Mouse (Mus musculus) heart, postnatal 4 days (tissue): ENCODE measurements around the gene Tubgcp6. TPM values are rescaled to one million over a fixed set of nuclear protein-coding genes. Genes with fewer than 3 reads are reported as not detected.

Experiments used
- DNase-seq: peaks from one replicate; pipeline ENCODE4 v3.0.0; 2021
- microRNA-seq, 2 experiments: library from miRNA; unstranded; fragments of <30 nt; microRNA quantifications; one replicate each; pipeline ENCODE4 v1.2.0; 2021 to 2022
- total RNA-seq, 2 experiments: library from RNA; stranded (reverse); gene quantifications; 2 replicates each; pipeline ENCODE4 v1.2.3; 2021

Tubgcp6 gene
- total RNA-seq, 2 experiments from 2014 or later = 15.9 to 16.1 TPM

- DNase-seq = no peak
Observed at GRCm38 (mm10) chr15:89062518-89062910, 60.4 kb downstream of the Tubgcp6 start.

GRCm38 (mm10) chr15:89061761-89062517, 61.0 kb downstream of the Tubgcp6 start:
- no peak for DNase-seq

DNA sequence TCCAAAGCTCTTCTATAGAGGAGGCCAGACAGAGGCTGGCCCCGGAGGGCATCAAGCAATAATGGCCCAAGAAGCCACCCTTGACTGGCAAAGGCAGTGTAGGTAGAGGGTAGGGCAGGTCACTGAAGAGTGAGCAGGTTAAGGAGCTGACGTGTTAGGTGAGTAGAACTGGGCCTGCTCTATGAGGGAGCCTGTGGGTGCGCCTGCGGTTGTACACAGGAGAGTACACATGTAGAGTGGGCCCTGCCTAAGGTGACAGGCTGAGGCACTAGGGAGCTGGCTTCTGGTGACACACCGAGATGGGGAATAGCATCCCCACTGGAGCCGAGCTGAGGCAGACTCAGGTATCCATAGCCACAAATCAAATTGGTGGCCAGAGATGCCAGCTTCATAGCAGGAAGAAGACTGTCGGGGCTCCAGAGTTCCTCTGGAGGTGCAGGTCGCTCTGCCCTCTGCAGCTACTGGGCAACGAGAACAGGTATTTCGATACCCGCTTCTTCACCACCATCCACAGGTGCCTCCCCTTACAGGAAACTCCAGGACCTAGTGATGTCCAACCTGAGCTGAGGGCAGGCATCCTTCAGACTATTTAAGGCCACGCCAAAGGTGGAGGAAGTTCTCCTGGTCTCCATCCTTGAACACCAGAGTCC, 62.0 kb downstream of the Tubgcp6 start:
- peak; percentile 3 for DNase-seq

- peak; percentile 43 for DNase-seq
Observed at GRCm38 (mm10) chr15:89060032-89060681, 62.8 kb downstream of the Tubgcp6 start.

- DNase-seq = peak; percentile 10
Observed at GRCm38 (mm10) chr15:89059161-89059931, 63.6 kb downstream of the Tubgcp6 start, which contains the start of gene Panx2. Gene Panx2 (plus strand): TSS chr15:89059734.

- no peak for DNase-seq
Observed at GRCm38 (mm10) chr15:89058736-89059135, 64.2 kb downstream of the Tubgcp6 start.

DNA sequence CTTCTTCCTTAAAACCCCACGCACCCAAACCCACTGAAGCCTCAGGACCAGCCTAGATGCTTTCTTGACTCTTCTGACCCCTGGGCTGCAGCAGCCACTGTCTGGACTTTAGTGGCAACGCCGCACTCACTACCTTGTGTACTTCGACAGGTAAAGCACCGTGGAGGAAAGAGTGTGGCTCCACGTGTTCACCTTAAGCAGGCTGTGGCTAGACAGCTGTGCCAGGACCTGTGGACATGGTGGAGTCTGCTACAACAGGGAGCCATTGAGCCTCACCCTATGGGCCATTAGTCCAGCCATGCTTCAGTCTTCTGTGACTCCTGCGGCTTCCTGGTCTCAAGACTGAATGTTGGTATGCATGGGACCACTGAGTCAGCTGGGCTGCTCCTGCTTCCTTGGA, 68.2 kb downstream of the Tubgcp6 start:
- DNase-seq = no peak

Small RNA genes lying within 50 kb of the gene (microRNA-seq; reads per million reads assigned to microRNA genes)
- gene Mir7118 = 0.20 to 0.35 reads per million in 2 experiments

Other genes with a start within 250 kb of the Tubgcp6 start
- gene Ttll8, start 168.7 kb downstream of the Tubgcp6 start, total RNA-seq = not detected
- not detected for gene Mlc1, start 144.1 kb downstream of the Tubgcp6 start, total RNA-seq
- 100 to 1,000 TPM; 109 to 121 TPM for gene Mov10l1, start 140.2 kb downstream of the Tubgcp6 start, total RNA-seq
- gene Panx2, start 63.4 kb downstream of the Tubgcp6 start, total RNA-seq = 1 to 10 TPM; 2.1 to 2.3 TPM
- 10 to 100 TPM; 45.1 to 47.6 TPM for gene Trabd, start 48.0 kb downstream of the Tubgcp6 start, total RNA-seq
- gene Selenoo, start 34.0 kb downstream of the Tubgcp6 start, total RNA-seq = 10 to 100 TPM; 10.0 to 10.2 TPM
- gene Hdac10, start 5.6 kb upstream of the Tubgcp6 start, total RNA-seq = 1 to 10 TPM; 9.0 to 9.5 TPM
- 10 to 100 TPM; 28.8 to 28.9 TPM for gene Mapk12, start 17.6 kb upstream of the Tubgcp6 start, total RNA-seq
- 1 to 10 TPM; 4.1 to 5.4 TPM for gene Mapk11, start 26.5 kb upstream of the Tubgcp6 start, total RNA-seq
- gene Plxnb2, start 57.7 kb upstream of the Tubgcp6 start, total RNA-seq = 100 to 1,000 TPM; 132 to 137 TPM
- gene Dennd6b, start 73.4 kb upstream of the Tubgcp6 start, total RNA-seq = 10 to 100 TPM in 1 of 2 experiments, 1 to 10 TPM in 1; 8.7 to 10.3 TPM
- 10 to 100 TPM; 51.4 to 54.7 TPM for gene Ppp6r2, start 88.4 kb upstream of the Tubgcp6 start, total RNA-seq
- gene Sbf1, start 192.2 kb upstream of the Tubgcp6 start, total RNA-seq = 10 to 100 TPM; 78.6 to 83.4 TPM
- gene Adm2, start 199.6 kb upstream of the Tubgcp6 start, total RNA-seq = not detected
- gene Miox, start 211.3 kb upstream of the Tubgcp6 start, total RNA-seq = not detected
- 10 to 100 TPM; 54.0 to 55.5 TPM for gene Lmf2, start 232.5 kb upstream of the Tubgcp6 start, total RNA-seq
- gene Ncaph2, start 232.6 kb upstream of the Tubgcp6 start, total RNA-seq = 10 to 100 TPM; 91.0 to 99.7 TPM